Comparison of ENCODE assay signal across 18 mouse cellular contexts in the genomic region with DNA sequence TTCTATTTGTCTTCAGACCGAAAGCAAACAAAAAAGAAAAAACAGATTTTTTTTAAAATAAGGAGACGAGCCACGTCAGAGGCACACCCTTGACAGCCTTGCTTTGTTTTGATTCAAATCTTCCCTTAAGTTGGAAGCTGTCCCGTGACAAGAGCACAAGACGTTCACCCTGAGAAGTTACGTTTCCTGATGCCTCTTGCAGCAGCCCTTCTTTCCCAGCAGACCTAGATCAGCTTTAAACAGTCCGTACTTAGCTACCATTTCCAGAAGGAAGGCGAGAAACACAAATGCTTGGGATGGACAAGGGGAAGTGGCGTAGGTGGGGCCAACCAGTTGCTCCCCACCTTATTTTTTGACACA. TPM values are rescaled to one million over a fixed set of nuclear protein-coding genes. Genes with fewer than 3 reads are reported as not detected.
A peak's percentile ranks its signal among the peaks of the same experiment; 100 is the strongest.
DNase-seq lines count a peak whose midpoint lies in the region; ATAC-seq and TF ChIP-seq lines count a peak whose summit lies in the region.
"Had no signal": no experiment of that assay in that cellular context is flagged by ENCODE, and none has a peak within 500 bp of the region (broad histone marks: within the 10 kb centered on the region; RNA-seq: fewer than 3 reads in every experiment).

No protein-coding gene starts in this region.

- intact Hi-C loops in heart, postnatal 10 days (cut with DNase I): no loop called here

- no peaks in the 10 kb centered on the region for H3K9me3 ChIP-seq in stomach, embryonic 15.5 days
- H3K9me3 ChIP-seq in stomach, postnatal 0 days (ENCODE audit: control insufficient read depth, low read length): no peaks in the 10 kb centered on the region
- no peaks in the 10 kb centered on the region for H3K9me3 ChIP-seq in liver, embryonic 11.5 days (ENCODE audit: control insufficient read depth, low read length)
- H3K9me3 ChIP-seq in midbrain, embryonic 11.5 days (ENCODE audit: control insufficient read depth, low read length): no peaks in the 10 kb centered on the region
- H3K9me3 ChIP-seq: embryonic facial prominence, embryonic 10.5 days; limb, embryonic 12.5 days; megakaryocyte, embryonic 14.5 days; neural tube, embryonic 15.5 days had no signal

- H3K4me3 ChIP-seq in stomach, embryonic 15.5 days (replicated peaks): no peak overlapping the region
- H3K4me3 ChIP-seq in stomach, postnatal 0 days (ENCODE audit: low read depth, low read length): no peak overlapping the region
- no peak overlapping the region for H3K4me3 ChIP-seq in liver, embryonic 11.5 days (ENCODE audit: low read depth, low read length)
- H3K4me3 ChIP-seq in small intestine, adult 2 months (ENCODE audit: low read depth, low read length): no peak overlapping the region
- H3K4me3 ChIP-seq in midbrain, embryonic 11.5 days (ENCODE audit: low read depth, low read length): no peak overlapping the region
- H3K4me3 ChIP-seq: embryonic facial prominence, embryonic 10.5 days; limb, embryonic 12.5 days; neural tube, embryonic 15.5 days had no signal

- no peak for ATAC-seq in stomach, embryonic 15.5 days (ENCODE audit: insufficient read depth, low FRiP score, low read depth)
- no peak for ATAC-seq in stomach, postnatal 0 days (ENCODE audit: low FRiP score, low TSS enrichment)
- no peak for ATAC-seq in liver, embryonic 11.5 days (replicated peaks; ENCODE audit: low FRiP score)
- no peak for ATAC-seq in midbrain, embryonic 11.5 days (ENCODE audit: low FRiP score)

- TF ChIP-seq POLR2A in small intestine, adult 2 months (IDR thresholded peaks at IDR 0.05; ENCODE audit: low read depth, low read length): no peak

- no peak for TF ChIP-seq EP300 in stomach, postnatal 0 days (optimal IDR thresholded peaks at IDR 0.05)

- H3K4me2 ChIP-seq in stomach, embryonic 15.5 days: peak overlapping the region; percentile 16; the same call in 1 of the 2 replicates
- H3K4me2 ChIP-seq in stomach, postnatal 0 days (replicated peaks; ENCODE audit: low read depth): no peak overlapping the region
- peak overlapping the region; percentile 25 for H3K4me2 ChIP-seq in liver, embryonic 11.5 days
- no peak overlapping the region for H3K4me2 ChIP-seq in midbrain, embryonic 11.5 days
- H3K4me2 ChIP-seq: heart, embryonic 11.5 days; limb, embryonic 12.5 days; neural tube, embryonic 15.5 days had no signal

- 0 out of 2 replicates have a peak, but pooled peaks cover 8% of the 10 kb centered on the region for H3K4me1 ChIP-seq in stomach, embryonic 15.5 days
- H3K4me1 ChIP-seq in stomach, postnatal 0 days (replicated peaks; ENCODE audit: control insufficient read depth, insufficient read depth): no peaks in the 10 kb centered on the region
- H3K4me1 ChIP-seq in liver, embryonic 11.5 days (replicated peaks; ENCODE audit: control insufficient read depth, insufficient read depth, low read length): peaks cover 35% of the 10 kb centered on the region
- peaks cover 13% of the 10 kb centered on the region for H3K4me1 ChIP-seq in small intestine, adult 2 months (ENCODE audit: control insufficient read depth, insufficient read depth, insufficient read length, low read length)
- peaks cover 2% of the 10 kb centered on the region; the same call in 1 of the 2 replicates for H3K4me1 ChIP-seq in midbrain, embryonic 11.5 days (ENCODE audit: control insufficient read depth, insufficient read depth, low read length)
- H3K4me1 ChIP-seq: limb, embryonic 12.5 days had no signal

- H3K9ac ChIP-seq in stomach, embryonic 15.5 days: no peak overlapping the region
- H3K9ac ChIP-seq in stomach, postnatal 0 days (ENCODE audit: low read length): no peak overlapping the region
- no peak overlapping the region for H3K9ac ChIP-seq in liver, embryonic 11.5 days (ENCODE audit: low read depth, low read length)
- no peak overlapping the region for H3K9ac ChIP-seq in midbrain, embryonic 11.5 days (ENCODE audit: low read length)
- H3K9ac ChIP-seq: limb, embryonic 12.5 days; neural tube, embryonic 15.5 days had no signal

- TF ChIP-seq CTCF in stomach, postnatal 0 days (IDR thresholded peaks at IDR 0.05; ENCODE audit: low read depth): no peak
- no peak for TF ChIP-seq CTCF in small intestine, adult 2 months (IDR thresholded peaks at IDR 0.05; ENCODE audit: extremely low read depth, insufficient read length, insufficient replicate concordance, low read depth, low read length)

- peak; percentile 39 to 45 for DNase-seq in heart, adult 18-20 months
- no peak for DNase-seq in heart, postnatal 10 days
- no peak for DNase-seq in stomach, postnatal 0 days (ENCODE audit: low spot score)
- no peak for DNase-seq in liver, embryonic 11.5 days (ENCODE audit: low spot score)
- no peak for DNase-seq in midbrain, embryonic 11.5 days (ENCODE audit: low spot score, missing footprints)
- DNase-seq in spleen, postnatal 4 days (ENCODE audit: low spot score in 2 of 2): no peak
- DNase-seq: adrenal gland, postnatal 25 days; heart, postnatal 4 days; kidney, adult 18-20 months; kidney, postnatal 4 days; layer of hippocampus, postnatal 36 days had no signal

- H3K27ac ChIP-seq in stomach, embryonic 15.5 days: 0 out of 2 replicates have a peak overlapping the region, but pooled peaks have one; percentile 11
- H3K27ac ChIP-seq in stomach, postnatal 0 days (replicated peaks): no peak overlapping the region
- no peak overlapping the region for H3K27ac ChIP-seq in liver, embryonic 11.5 days (ENCODE audit: low read depth, low read length)
- H3K27ac ChIP-seq in small intestine, adult 2 months (ENCODE audit: insufficient read depth, low read depth, low read length): peak overlapping the region; percentile 72
- H3K27ac ChIP-seq in midbrain, embryonic 11.5 days (ENCODE audit: low read depth, low read length): no peak overlapping the region
- H3K27ac ChIP-seq: embryonic facial prominence, embryonic 10.5 days; limb, embryonic 12.5 days; neural tube, embryonic 15.5 days had no signal

- WGBS in stomach, embryonic 15.5 days: 55% methylated on average over 9 of the region's 9 CpGs
- WGBS in stomach, postnatal 0 days: 41% methylated on average over 9 of the region's 9 CpGs
- 57% methylated on average over 9 of the region's 9 CpGs for WGBS in liver, embryonic 11.5 days
- WGBS in small intestine, adult 2 months: 61% methylated on average over 9 of the region's 9 CpGs
- 81% methylated on average over 9 of the region's 9 CpGs for WGBS in midbrain, embryonic 11.5 days

- no peaks in the 10 kb centered on the region for H3K36me3 ChIP-seq in stomach, embryonic 15.5 days
- no peaks in the 10 kb centered on the region for H3K36me3 ChIP-seq in stomach, postnatal 0 days (ENCODE audit: control insufficient read depth, insufficient read depth, low read length)
- no peaks in the 10 kb centered on the region for H3K36me3 ChIP-seq in liver, embryonic 11.5 days (ENCODE audit: control insufficient read depth, insufficient read depth, low read length)
- no peaks in the 10 kb centered on the region for H3K36me3 ChIP-seq in small intestine, adult 2 months (ENCODE audit: control insufficient read depth, insufficient read depth, low read length)
- H3K36me3 ChIP-seq in midbrain, embryonic 11.5 days (ENCODE audit: control insufficient read depth, insufficient read depth, low read length): no peaks in the 10 kb centered on the region
- H3K36me3 ChIP-seq: embryonic facial prominence, embryonic 10.5 days; limb, embryonic 12.5 days; neural tube, embryonic 15.5 days had no signal

- H3K27me3 ChIP-seq in stomach, embryonic 15.5 days (replicated peaks): no peaks in the 10 kb centered on the region
- no peaks in the 10 kb centered on the region for H3K27me3 ChIP-seq in stomach, postnatal 0 days (ENCODE audit: control insufficient read depth, insufficient read depth, low read length)
- no peaks in the 10 kb centered on the region for H3K27me3 ChIP-seq in liver, embryonic 11.5 days (replicated peaks; ENCODE audit: control insufficient read depth, insufficient read depth, low read length)
- no peaks in the 10 kb centered on the region for H3K27me3 ChIP-seq in small intestine, adult 2 months (ENCODE audit: control insufficient read depth, insufficient read depth, low read length)
- H3K27me3 ChIP-seq in midbrain, embryonic 11.5 days (ENCODE audit: control insufficient read depth, insufficient read depth, low read length): no peaks in the 10 kb centered on the region
- H3K27me3 ChIP-seq: limb, embryonic 12.5 days; neural tube, embryonic 15.5 days had no signal

RNA-seq across cellular contexts. Expression of a gene that starts 8.7 kb away (rescaled TPM):
- total RNA-seq in heart, adult 18-20 months (2021): 10 to 100 TPM; 21.4 to 21.5 TPM
- 10 to 100 TPM; 17.3 to 17.6 TPM for total RNA-seq in heart, postnatal 10 days (2021)
- polyA plus RNA-seq in stomach, embryonic 15.5 days (2015; fragmentation: Nextera tagmentation; extraction: Ambion mirVana): 26.9 and 27.9 TPM in 2 replicates
- 22.8 and 24.7 TPM in 2 replicates for polyA plus RNA-seq in stomach, postnatal 0 days (2015; fragmentation: Nextera tagmentation; extraction: Ambion mirVana)
- polyA plus RNA-seq in liver, embryonic 11.5 days (2014; fragmentation: Nextera tagmentation; extraction: Ambion mirVana): 27.1 and 30.2 TPM in 2 replicates
- 26.6 and 61.9 TPM in 2 replicates for polyA plus RNA-seq in small intestine, adult 2 months (2012; rRNA removed)
- polyA plus RNA-seq in midbrain, embryonic 11.5 days (2014; fragmentation: Nextera tagmentation; extraction: Ambion mirVana): 6.8 and 7.7 TPM in 2 replicates

RNA-seq across cellular contexts. Expression of a gene that starts 55.0 kb away (rescaled TPM):
- total RNA-seq in heart, adult 18-20 months (2021): 1 to 10 TPM; 2.9 to 3.1 TPM
- 1 to 10 TPM; 3.5 to 5.2 TPM for total RNA-seq in heart, postnatal 10 days (2021)
- 2.7 and 3.4 TPM in 2 replicates for polyA plus RNA-seq in stomach, embryonic 15.5 days (2015; fragmentation: Nextera tagmentation; extraction: Ambion mirVana)
- polyA plus RNA-seq in stomach, postnatal 0 days (2015; fragmentation: Nextera tagmentation; extraction: Ambion mirVana): 2.1 and 2.7 TPM in 2 replicates
- polyA plus RNA-seq in liver, embryonic 11.5 days (2014; fragmentation: Nextera tagmentation; extraction: Ambion mirVana): 0.47 and 1.3 TPM in 2 replicates
- polyA plus RNA-seq in small intestine, adult 2 months (2012; rRNA removed): 12.0 and 24.3 TPM in 2 replicates
- polyA plus RNA-seq in midbrain, embryonic 11.5 days (2014; fragmentation: Nextera tagmentation; extraction: Ambion mirVana): 0.63 and 0.92 TPM in 2 replicates

Comparison
In these comparisons a context has a peak if more than half of its experiments do, and no peak if none do; other contexts are left out.
1. DNase-seq: peak in heart, adult 18-20 months (2 of 2); none in heart, postnatal 10 days (0 of 2), stomach, postnatal 0 days (single experiment), liver, embryonic 11.5 days (single experiment), midbrain, embryonic 11.5 days (single experiment) and spleen, postnatal 4 days (0 of 2).
2. H3K27ac ChIP-seq: peak in stomach, embryonic 15.5 days (single experiment) and small intestine, adult 2 months (single experiment); none in stomach, postnatal 0 days (single experiment), liver, embryonic 11.5 days (single experiment) and midbrain, embryonic 11.5 days (single experiment).
3. H3K4me2 ChIP-seq: peak in stomach, embryonic 15.5 days (single experiment) and liver, embryonic 11.5 days (single experiment); none in stomach, postnatal 0 days (single experiment) and midbrain, embryonic 11.5 days (single experiment).